In the genomic region with DNA sequence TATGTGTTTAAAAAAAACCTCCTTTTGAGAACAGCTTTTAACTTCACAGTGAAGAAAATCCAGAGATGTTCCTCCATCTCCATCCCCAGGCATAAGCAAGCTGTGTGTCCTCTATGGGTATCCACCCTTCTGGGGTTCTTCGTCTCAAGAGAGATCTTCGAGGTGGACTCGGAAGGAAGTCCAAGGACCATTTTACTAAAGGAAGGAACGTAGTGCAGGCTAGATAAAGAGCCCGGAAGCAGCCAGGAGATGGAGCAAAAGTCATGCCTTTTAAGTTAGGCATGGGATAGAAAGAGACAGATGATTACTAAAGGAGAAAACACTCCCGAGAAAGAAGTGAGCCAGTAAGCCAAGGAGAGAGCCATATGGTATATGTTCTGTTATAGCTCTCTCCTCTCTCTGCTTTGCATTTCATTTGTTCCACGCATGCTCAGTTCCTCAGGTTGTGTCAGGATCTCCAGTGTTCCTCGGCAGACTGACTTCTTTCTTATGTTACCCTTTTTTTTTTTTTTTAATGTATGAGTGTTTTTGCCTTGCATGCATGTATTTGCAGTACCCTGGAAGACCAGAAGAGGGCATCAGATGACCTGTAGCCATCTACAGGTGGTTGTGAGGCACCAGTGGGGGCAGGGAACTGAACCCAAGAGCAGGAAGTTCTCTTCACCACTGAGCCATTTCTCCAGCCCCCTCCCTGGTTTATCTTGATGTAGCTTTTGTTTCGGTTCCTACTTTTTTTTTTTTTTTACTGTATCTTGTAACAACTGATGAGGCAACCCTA, we compare ENCODE assay signal across 8 mouse cellular contexts. TPM values are rescaled to one million over a fixed set of nuclear protein-coding genes. Genes with fewer than 3 reads are reported as not detected.
DNase-seq lines count a peak whose midpoint lies in the region; ATAC-seq and TF ChIP-seq lines count a peak whose summit lies in the region.

No protein-coding gene starts in this region.

- H3K27ac ChIP-seq in bone marrow macrophage, adult 2 months (ENCODE audit: insufficient read depth, low read depth, low read length), result peak overlapping the region; percentile 13; the same call in 1 of the 2 replicates
- H3K27ac ChIP-seq in stomach, embryonic 15.5 days, result 0 out of 2 replicates have a peak overlapping the region, but pooled peaks have one; percentile 1

- TF ChIP-seq CTCF in bone marrow macrophage, adult 2 months (IDR thresholded peaks at IDR 0.05; ENCODE audit: low read depth, low read length), result peak; percentile 39; the same call in 1 of the 2 replicates

- 65% methylated on average over 9 of the region's 9 CpGs for WGBS in stomach, embryonic 15.5 days

- no peak overlapping the region for H3K9ac ChIP-seq in stomach, embryonic 15.5 days

- H3K4me3 ChIP-seq in bone marrow macrophage, adult 2 months (ENCODE audit: insufficient read depth, low read length), result no peak overlapping the region
- no peak overlapping the region for H3K4me3 ChIP-seq in stomach, embryonic 15.5 days (replicated peaks)

- H3K4me1 ChIP-seq in bone marrow macrophage, adult 2 months (ENCODE audit: control insufficient read depth, insufficient read depth, low read length), result peaks cover 31% of the 10 kb centered on the region
- H3K4me1 ChIP-seq in stomach, embryonic 15.5 days, result no peaks in the 10 kb centered on the region; the same call in 1 of the 2 replicates

- DNase-seq in cerebellum, postnatal 10 days, result peak; percentile 66 to 80
- no peak for DNase-seq in cerebellum, adult 8-10 months
- peak; percentile 89 to 93 for DNase-seq in B cell, adult 2 months
- peak; percentile 60 to 76 for DNase-seq in kidney, postnatal 25 days
- peak; percentile 78 for DNase-seq in lung, postnatal 14 days

- no peaks in the 10 kb centered on the region for H3K27me3 ChIP-seq in stomach, embryonic 15.5 days (replicated peaks)

- TF ChIP-seq POLR2A in bone marrow macrophage, adult 2 months (IDR thresholded peaks at IDR 0.05; ENCODE audit: borderline replicate concordance, low read depth, low read length), result no peak

- no peaks in the 10 kb centered on the region for H3K36me3 ChIP-seq in stomach, embryonic 15.5 days

- ATAC-seq in granulocyte monocyte progenitor cell, adult 5-6 weeks (replicated peaks; ENCODE audit: poor library complexity, severe bottlenecking), result peak; percentile 93
- no peak for ATAC-seq in stomach, embryonic 15.5 days (ENCODE audit: insufficient read depth, low FRiP score, low read depth)

- H3K4me2 ChIP-seq in stomach, embryonic 15.5 days, result no peak overlapping the region

- no peaks in the 10 kb centered on the region for H3K9me3 ChIP-seq in stomach, embryonic 15.5 days

RNA-seq across cellular contexts. Expression of gene Cfap54, which starts 11.1 kb away (rescaled TPM):
- polyA plus RNA-seq in bone marrow macrophage, adult 2 months (2012; ENCODE audit: insufficient read depth, insufficient read length, missing spikeins), result not detected in 2 replicates
- 0.11 and 1.4 TPM in 2 replicates for total RNA-seq in granulocyte monocyte progenitor cell, adult 5-6 weeks (2014; fragmentation: Nextera tagmentation)
- 0.69 and 0.82 TPM in 2 replicates for total RNA-seq in granulocyte monocyte progenitor cell, adult 5-6 weeks (2017)
- 0.21 and 0.26 TPM in 2 replicates for polyA plus RNA-seq in stomach, embryonic 15.5 days (2015; fragmentation: Nextera tagmentation; extraction: Ambion mirVana)
